Mouse (Mus musculus): Measurements from ENCODE around the gene Sag.

The Sag gene

DNA sequence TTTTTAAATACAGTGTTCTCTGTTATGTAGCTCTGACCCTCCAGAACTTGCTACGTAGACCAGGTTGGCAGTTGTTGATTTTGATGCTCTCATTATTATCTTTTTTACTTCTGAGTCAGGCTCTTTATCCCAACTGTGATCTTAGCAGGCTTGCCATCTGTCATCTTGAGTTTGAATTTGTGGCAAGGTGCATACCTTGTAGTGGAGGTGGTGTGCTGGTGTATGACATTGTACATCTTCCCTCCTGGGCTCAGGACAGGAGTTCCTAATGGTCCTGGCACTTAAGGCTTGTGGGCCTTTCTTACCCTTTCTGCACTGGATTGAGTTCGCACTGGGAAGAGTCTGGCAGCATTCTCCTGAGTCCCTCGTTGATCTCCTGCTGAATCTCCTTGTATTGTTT is 60.1 kb downstream of the Sag start:
- H3K27me3 ChIP-seq (ENCODE audit: insufficient read depth, low read length): no peaks in the 10 kb centered on the region
- no peak overlapping the region for H3K4me3 ChIP-seq (replicated peaks; ENCODE audit: low read length)
- TF ChIP-seq POU5F1 (IDR thresholded peaks at IDR 0.05; ENCODE audit: borderline replicate concordance, low read length) (no peak), NANOG (IDR thresholded peaks at IDR 0.05; ENCODE audit: borderline replicate concordance, low read length) (no peak), CTCF (conservative IDR thresholded peaks at IDR 0.05; ENCODE audit: low read length) (no peak)
- H3K9me3 ChIP-seq (ENCODE audit: low read length): no peaks in the 10 kb centered on the region
- H3K36me3 ChIP-seq (ENCODE audit: insufficient read depth, low read length): no peaks in the 10 kb centered on the region
- peaks cover 8% of the 10 kb centered on the region for H3K4me1 ChIP-seq (replicated peaks; ENCODE audit: low read depth, low read length)

DNA sequence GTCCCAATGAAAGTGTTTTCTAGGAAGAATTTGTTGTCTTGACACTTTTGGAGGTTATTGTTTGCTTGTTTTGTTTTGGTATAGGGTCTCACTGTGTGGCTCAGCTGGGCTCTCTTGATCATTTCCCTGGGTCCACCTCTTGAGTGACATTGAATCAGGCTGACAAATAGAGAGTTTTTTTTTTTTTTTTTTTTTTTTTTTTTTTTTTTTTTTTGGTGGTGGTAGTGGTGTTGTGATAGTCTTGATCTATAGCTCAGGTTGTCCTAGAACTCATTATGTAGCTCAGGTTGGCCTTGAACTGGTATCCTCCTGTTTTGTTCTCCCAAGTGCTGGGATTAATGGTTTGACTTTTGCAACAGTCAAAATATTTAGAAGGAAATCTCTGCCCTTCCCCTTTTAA is 61.4 kb downstream of the Sag start:
- Histone ChIP-seq H3K4me3 (replicated peaks; ENCODE audit: low read length) (no peak overlapping the region), H3K27me3 (ENCODE audit: insufficient read depth, low read length) (no peaks in the 10 kb centered on the region), H3K9me3 (ENCODE audit: low read length) (no peaks in the 10 kb centered on the region), H3K4me1 (replicated peaks; ENCODE audit: low read depth, low read length) (peaks cover 8% of the 10 kb centered on the region), H3K36me3 (ENCODE audit: insufficient read depth, low read length) (no peaks in the 10 kb centered on the region)
- TF ChIP-seq NANOG (IDR thresholded peaks at IDR 0.05; ENCODE audit: borderline replicate concordance, low read length): no peak
- no peak for TF ChIP-seq CTCF (conservative IDR thresholded peaks at IDR 0.05; ENCODE audit: low read length)

DNA sequence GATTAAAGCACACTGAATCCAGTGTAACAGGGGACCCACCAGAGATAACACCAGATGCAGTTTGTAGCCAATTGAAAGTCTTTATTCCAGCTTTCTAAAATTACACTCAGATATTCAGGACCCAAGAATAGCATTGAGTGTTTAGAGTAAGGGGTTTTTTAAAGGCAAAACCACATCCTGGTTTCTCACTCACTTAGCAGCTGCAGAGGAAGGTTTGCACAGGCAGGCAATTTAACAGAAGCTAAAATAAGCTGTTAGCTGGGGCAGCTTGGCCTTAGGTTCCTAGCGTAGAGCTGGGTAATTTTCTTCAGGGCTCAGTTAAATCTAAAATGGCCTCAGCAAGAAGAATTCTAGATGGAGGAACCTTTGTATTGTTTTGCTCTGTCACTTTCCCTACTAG is 63.2 kb downstream of the Sag start:
- Histone ChIP-seq H3K4me3 (replicated peaks; ENCODE audit: low read length) (no peak overlapping the region), H3K4me1 (replicated peaks; ENCODE audit: low read depth, low read length) (peaks cover 8% of the 10 kb centered on the region), H3K27me3 (ENCODE audit: insufficient read depth, low read length) (no peaks in the 10 kb centered on the region), H3K36me3 (ENCODE audit: insufficient read depth, low read length) (no peaks in the 10 kb centered on the region), H3K9me3 (ENCODE audit: low read length) (no peaks in the 10 kb centered on the region)
- TF ChIP-seq NANOG (IDR thresholded peaks at IDR 0.05; ENCODE audit: borderline replicate concordance, low read length): no peak
- TF ChIP-seq POU5F1 (IDR thresholded peaks at IDR 0.05; ENCODE audit: borderline replicate concordance, low read length): no peak
- TF ChIP-seq CTCF (conservative IDR thresholded peaks at IDR 0.05; ENCODE audit: low read length): no peak

GRCm38 (mm10) chr1:87871546-87871945 is 68.1 kb downstream of the Sag start:
- Histone ChIP-seq H3K4me1 (replicated peaks; ENCODE audit: low read depth, low read length) (peaks cover 15% of the 10 kb centered on the region), H3K9me3 (ENCODE audit: low read length) (0 out of 2 replicates have a peak, but pooled peaks cover 6% of the 10 kb centered on the region)

DNA sequence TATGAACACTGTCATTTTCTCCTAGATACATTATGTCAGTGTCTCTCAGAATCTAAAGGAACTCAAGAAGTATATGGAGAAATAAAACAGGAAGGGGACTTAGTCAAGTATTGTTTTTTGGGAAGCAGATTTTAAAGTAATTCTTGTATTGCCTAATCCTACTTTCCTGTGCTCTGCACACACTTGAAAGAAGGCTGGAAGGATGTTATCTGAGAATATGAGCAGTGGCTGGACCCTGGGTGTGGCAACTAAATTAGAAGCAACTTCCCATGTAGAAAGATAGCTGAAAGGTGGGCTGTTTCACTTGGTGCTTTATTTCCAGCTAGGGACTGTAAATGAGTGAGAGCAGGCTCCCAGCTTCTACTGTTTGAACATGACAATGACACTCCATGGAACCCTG is 69.6 kb downstream of the Sag start:
- no peak for TF ChIP-seq CTCF (conservative IDR thresholded peaks at IDR 0.05; ENCODE audit: low read length)
- TF ChIP-seq NANOG (IDR thresholded peaks at IDR 0.05; ENCODE audit: borderline replicate concordance, low read length): no peak
- TF ChIP-seq POU5F1 (IDR thresholded peaks at IDR 0.05; ENCODE audit: borderline replicate concordance, low read length): no peak
- 0 out of 2 replicates have a peak, but pooled peaks cover 6% of the 10 kb centered on the region for H3K9me3 ChIP-seq (ENCODE audit: low read length)
- peaks cover 15% of the 10 kb centered on the region for H3K4me1 ChIP-seq (replicated peaks; ENCODE audit: low read depth, low read length)
- no peak overlapping the region for H3K4me3 ChIP-seq (replicated peaks; ENCODE audit: low read length)
- H3K27me3 ChIP-seq (ENCODE audit: insufficient read depth, low read length): no peaks in the 10 kb centered on the region
- H3K36me3 ChIP-seq (ENCODE audit: insufficient read depth, low read length): no peaks in the 10 kb centered on the region

More at GRCm38 (mm10) chr1:87871546-87871945, 68.1 kb downstream of the Sag start:
- Histone ChIP-seq H3K4me3 (replicated peaks; ENCODE audit: low read length) (no peak overlapping the region), H3K27me3 (ENCODE audit: insufficient read depth, low read length) (no peaks in the 10 kb centered on the region), H3K36me3 (ENCODE audit: insufficient read depth, low read length) (no peaks in the 10 kb centered on the region)
- no peak for TF ChIP-seq NANOG (IDR thresholded peaks at IDR 0.05; ENCODE audit: borderline replicate concordance, low read length)
- no peak for TF ChIP-seq CTCF (conservative IDR thresholded peaks at IDR 0.05; ENCODE audit: low read length)
- no peak for TF ChIP-seq POU5F1 (IDR thresholded peaks at IDR 0.05; ENCODE audit: borderline replicate concordance, low read length)

- H3K9me3 ChIP-seq (ENCODE audit: low read length): 0 out of 2 replicates have a peak, but pooled peaks cover 6% of the 10 kb centered on the region
- H3K27me3 ChIP-seq (ENCODE audit: insufficient read depth, low read length): no peaks in the 10 kb centered on the region
- peaks cover 10% of the 10 kb centered on the region for H3K36me3 ChIP-seq (ENCODE audit: insufficient read depth, low read length)
- peaks cover 26% of the 10 kb centered on the region for H3K4me1 ChIP-seq (replicated peaks; ENCODE audit: low read depth, low read length)
- no peak overlapping the region for H3K4me3 ChIP-seq (replicated peaks; ENCODE audit: low read length)
- TF ChIP-seq NANOG (IDR thresholded peaks at IDR 0.05; ENCODE audit: borderline replicate concordance, low read length) (no peak), POU5F1 (IDR thresholded peaks at IDR 0.05; ENCODE audit: borderline replicate concordance, low read length) (no peak), CTCF (conservative IDR thresholded peaks at IDR 0.05; ENCODE audit: low read length) (no peak)
Measured at GRCm38 (mm10) chr1:87876065-87876464, 72.6 kb downstream of the Sag start.

- H3K27me3 ChIP-seq (ENCODE audit: insufficient read depth, low read length): no peaks in the 10 kb centered on the region
- peaks cover 18% of the 10 kb centered on the region for H3K36me3 ChIP-seq (ENCODE audit: insufficient read depth, low read length)
- H3K4me3 ChIP-seq (replicated peaks; ENCODE audit: low read length): no peak overlapping the region
- TF ChIP-seq NANOG (IDR thresholded peaks at IDR 0.05; ENCODE audit: borderline replicate concordance, low read length) (no peak), CTCF (conservative IDR thresholded peaks at IDR 0.05; ENCODE audit: low read length) (no peak), POU5F1 (IDR thresholded peaks at IDR 0.05; ENCODE audit: borderline replicate concordance, low read length) (no peak)
- H3K9me3 ChIP-seq (ENCODE audit: low read length): 0 out of 2 replicates have a peak, but pooled peaks cover 6% of the 10 kb centered on the region
- H3K4me1 ChIP-seq (replicated peaks; ENCODE audit: low read depth, low read length): peaks cover 29% of the 10 kb centered on the region
Measured at GRCm38 (mm10) chr1:87877552-87878283, 74.2 kb downstream of the Sag start.

DNA sequence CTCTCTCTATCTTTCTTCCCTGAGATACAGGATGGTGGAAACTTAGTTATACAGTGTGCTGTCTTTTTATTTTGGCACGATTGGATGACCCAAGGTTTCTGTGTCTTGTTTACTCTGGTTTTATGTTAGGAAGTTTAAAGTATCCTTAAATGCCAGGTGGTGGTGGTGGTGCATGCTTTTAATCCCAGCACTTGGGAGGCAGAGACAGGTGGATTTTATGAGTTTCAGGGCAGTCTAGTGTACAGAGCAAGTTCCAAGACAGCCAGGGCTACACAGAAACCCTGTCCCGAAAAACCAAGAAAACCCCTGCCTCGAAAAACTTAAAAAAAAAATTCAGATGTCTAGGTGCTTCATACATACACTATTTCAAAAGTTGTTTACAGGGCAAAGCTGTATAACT is 75.6 kb downstream of the Sag start:
- peaks cover 22% of the 10 kb centered on the region for H3K36me3 ChIP-seq (ENCODE audit: insufficient read depth, low read length)
- H3K9me3 ChIP-seq (ENCODE audit: low read length): 0 out of 2 replicates have a peak, but pooled peaks cover 2% of the 10 kb centered on the region
- no peak overlapping the region for H3K4me3 ChIP-seq (replicated peaks; ENCODE audit: low read length)
- H3K27me3 ChIP-seq (ENCODE audit: insufficient read depth, low read length): no peaks in the 10 kb centered on the region
- peaks cover 30% of the 10 kb centered on the region for H3K4me1 ChIP-seq (replicated peaks; ENCODE audit: low read depth, low read length)
- no peak for TF ChIP-seq POU5F1 (IDR thresholded peaks at IDR 0.05; ENCODE audit: borderline replicate concordance, low read length)
- no peak for TF ChIP-seq NANOG (IDR thresholded peaks at IDR 0.05; ENCODE audit: borderline replicate concordance, low read length)
- no peak for TF ChIP-seq CTCF (conservative IDR thresholded peaks at IDR 0.05; ENCODE audit: low read length)

All from E14TG2a.4 (cell line).